Mouse (Mus musculus): ENCODE measurements around the gene Cdh12.

Gene Cdh12

DNA sequence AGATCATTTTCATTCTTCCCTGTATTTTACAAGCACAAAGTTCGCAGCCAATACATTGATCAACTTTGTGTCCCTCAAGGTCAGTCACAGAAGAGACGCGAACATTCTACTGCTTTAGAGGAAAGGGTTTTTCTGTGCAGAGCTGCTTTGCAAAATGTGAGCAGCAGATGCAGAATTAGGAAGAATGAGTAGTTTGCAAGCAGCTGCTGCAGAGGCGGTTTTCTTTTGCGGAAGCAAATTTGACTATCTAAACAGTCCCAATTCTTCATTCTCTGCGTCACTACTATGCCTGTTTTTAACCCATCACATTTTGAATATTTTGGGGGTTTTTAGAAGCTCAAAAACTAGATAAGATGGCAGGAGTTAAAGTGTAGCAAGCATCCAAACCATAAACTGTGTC is 956.1 kb downstream of the Cdh12 start:
- DNase-seq = no peak

DNA sequence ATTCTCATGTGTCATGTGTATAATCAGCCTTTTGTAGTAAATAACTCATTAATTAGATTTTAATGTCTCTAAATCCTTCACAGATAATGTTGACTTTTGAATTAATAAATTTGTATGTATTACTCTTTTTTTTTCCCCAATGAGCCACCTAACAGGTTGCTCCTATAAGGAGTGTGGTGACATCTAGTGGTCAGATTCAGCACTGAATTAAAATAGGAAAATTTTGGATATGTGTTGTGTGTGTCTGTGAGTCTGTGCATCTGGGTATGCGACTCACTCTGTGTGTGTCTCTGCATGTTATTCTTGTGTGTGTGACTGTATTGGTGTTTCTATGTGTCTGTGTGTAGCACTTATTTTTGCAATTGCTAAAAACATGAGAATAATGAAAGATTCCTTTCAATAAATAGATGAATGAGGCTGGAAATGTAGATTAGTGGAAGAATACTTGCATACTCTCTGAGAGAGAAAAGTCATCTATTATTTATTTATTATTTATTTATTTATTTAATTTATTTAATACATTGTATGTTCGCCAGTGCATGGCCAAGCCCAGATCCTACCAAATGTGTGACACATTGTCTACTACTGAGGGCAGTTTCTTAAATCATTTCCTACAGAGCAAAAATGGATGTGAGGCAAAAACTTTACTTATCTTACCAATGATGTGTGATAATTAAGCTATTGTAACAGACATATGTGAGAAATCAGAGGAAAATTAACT is 958.4 kb downstream of the Cdh12 start:
- DNase-seq = no peak

DNA sequence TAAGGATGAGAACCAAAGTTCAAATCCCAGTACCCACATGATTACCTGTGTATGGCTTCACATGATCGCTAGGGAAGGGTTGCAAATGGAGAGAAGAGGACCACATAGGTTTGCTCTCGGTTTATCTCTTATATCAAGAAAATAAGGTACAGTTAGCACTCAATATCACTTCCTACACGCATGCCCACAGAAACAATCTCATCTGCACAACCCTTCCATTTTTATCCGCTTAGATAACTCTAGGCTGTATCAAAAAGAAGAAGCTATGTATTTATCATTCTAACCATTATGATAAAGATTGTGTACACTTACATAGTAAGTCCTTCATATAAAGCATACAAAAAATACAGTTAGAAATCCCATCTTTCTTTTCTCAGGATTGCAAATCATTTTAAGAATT is 988.3 kb downstream of the Cdh12 start:
- DNase-seq = no peak

DNA sequence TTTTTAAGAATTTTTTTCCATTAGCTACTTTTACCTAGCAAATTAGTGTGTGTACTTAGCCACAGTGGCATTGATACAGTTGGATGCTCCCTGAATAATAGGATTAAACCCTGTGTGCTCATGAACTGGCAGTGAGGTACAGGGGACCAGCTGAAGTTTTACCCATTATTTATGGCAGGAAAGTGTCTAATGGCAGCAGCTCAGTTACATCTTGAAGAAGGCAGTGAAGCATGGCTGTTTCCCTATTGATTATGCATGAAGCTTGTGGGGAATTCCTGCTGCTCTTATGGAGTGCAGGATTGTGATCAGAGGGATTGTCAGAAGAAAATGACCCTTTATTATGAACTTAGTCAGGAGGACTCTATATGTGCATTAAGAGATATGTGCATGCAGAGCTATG is 988.9 kb downstream of the Cdh12 start:
- DNase-seq = no peak

DNA sequence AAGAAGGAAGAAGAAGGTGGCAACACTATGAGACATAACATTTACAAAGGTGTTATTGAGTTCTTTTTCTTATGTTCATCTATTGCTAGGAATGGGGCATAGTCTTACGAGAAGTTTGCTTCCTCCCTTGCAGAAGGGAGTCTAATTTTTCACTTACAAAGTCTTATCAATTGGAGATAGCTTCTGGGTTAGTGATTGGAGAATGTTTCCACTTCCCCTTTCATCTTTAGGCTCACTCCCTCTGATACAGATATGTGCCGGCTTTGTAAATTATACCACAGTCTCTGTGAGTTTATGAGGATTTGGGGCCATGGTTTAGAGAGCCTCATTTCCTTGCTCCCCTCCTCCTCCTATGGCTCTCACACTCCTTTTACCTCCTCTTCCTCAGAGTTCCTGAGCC is 1009.0 kb downstream of the Cdh12 start:
- no peak for DNase-seq

DNA sequence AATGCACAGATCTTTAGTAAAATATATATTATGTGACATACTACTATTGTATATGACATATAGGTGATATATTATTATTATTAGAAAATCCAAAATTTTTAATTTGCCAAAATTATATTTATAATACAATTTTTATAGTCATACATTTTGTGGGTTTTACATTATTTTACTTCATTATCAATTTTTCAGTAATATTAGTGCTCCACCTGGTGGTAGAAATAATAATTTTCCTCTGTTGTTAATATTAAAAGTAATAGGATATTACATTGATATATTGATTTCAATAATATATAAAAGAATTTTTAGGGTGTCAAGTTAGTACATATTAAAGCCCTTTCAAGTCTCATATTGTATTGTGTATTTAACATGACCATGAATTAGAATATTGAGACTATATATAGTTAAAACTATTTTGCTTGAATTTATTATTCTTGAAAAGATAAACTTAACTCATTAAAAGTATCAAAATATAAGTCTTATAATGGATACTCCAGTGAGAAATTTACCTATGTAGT is 1070.3 kb downstream of the Cdh12 start:
- DNase-seq = no peak

DNA sequence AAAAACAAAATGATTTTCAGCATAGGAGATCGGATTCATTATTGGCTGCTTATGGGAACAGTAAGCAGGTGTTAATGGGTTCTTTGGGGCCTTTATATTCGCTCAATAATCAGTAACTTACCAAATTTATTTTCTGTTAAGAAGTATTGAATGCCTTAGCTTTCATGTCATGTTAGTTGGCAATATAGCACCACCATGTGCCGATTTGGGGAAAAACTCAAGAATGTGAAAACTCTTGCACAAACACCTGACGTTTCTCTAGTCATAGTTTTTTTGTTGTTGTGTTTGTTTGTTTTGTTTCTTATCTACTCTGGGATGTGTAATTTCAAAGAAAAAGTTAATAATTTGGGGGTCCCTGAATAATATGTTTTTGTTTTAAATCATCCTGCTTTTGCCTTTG is 1081.7 kb downstream of the Cdh12 start:
- no peak for DNase-seq

DNA sequence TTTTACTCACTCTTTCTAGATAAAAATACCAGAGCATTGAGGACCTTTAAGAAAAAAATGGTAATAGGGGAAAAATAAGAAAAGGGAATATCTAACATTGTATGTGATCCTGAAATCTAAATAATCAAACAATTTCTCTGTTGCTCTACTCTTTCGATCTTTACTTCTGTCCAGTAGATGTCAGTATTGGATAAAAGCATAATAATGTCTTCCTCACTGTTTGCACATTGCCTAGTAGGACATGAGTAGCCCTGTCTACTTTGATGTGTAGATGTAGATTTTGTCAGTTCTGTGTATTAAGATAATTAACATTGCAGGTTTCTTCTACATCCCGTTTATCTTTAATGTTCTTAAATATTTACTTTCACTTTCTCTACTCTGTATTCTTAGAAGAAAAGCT is 1087.8 kb downstream of the Cdh12 start:
- DNase-seq = no peak

DNA sequence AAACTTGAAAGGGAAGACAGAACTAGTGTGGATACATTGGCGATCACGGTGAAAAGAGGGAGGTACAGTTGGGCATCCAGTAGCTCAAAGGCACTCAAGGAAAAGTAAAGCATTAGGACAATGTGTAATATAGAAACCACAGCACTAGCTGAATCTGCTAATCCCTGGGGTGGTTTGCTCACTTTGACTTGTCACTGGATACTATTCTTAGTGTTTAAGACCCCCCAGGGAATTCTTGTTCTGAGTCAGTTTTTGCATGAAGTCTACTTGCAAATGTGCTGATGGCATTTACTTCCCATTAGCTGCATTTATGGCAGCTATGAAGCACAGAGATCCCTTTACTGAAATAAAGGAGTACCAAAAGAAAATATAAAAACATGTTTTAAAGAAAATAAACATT is 1095.7 kb downstream of the Cdh12 start:
- no peak for DNase-seq

DNA sequence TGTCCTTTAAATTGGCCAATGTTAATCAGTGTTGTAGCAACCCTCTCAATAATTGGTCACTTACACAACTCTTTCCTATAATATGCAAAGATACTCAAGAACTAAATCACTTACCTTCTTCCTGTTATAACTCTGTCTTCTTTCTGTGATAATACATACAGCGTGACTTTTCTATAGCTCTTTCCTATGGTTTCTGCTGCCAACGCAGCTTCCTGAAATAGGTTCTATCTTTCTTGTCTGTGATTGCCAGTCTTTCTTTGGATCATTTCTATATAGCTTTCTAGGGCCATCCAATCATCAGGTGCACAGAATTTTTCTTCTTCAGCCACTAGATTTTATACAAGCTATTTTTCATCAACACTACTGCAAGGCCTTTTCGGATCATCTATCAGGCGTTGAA is 1106.9 kb downstream of the Cdh12 start:
- no peak for DNase-seq

DNA sequence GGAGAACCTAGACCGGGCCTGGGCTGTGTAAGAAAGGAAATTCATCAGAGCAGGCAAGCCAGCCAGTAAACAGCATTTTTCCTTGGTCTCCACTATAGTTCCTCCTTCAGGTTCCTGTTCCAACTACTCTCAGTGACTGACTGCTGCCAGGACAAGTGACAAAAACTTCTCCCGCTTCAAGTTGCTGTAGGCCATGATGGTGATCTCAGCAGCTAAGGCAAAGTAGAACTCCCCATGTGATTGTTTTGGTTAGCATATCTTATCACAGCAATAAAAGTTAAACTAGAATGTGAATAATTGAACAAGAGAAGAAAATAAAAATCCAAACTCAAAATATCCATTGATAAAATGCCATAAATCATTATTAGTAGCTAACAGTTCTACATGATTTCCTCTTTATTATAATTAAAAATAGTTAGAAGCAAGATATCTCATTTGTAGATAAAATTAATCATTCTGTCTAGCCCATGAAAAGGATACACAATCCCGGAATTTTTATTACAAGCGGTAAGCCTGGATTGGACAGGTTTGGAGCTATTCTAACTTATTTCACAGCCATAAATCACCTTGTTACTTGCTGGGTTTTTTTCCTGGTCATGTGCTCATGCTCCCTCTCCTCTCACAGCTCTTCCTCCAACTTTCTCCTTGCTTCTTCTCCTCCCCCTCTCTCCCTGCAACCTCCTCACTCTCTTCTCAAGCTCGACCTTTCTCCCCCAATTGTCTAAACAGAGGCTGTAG is 1117.4 kb downstream of the Cdh12 start:
- DNase-seq = no peak

DNA sequence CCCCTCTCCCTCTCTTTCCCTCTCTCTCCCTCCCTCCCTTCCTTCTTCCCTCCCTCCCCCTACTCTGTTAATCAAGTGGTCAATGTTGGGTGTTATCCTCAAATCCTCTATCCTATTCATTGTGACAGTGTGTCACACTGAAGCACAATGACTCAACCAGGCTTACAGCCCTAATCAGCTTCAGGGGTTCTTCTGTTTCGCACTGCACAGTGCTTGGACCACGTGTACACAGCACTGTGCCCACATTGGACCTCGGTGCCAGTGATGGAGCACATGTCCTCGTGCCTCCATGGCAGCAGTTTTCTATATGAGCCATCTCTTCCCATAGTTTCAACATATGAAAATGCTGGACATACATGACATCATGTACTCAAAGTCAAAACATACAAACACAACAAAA is 1155.4 kb downstream of the Cdh12 start:
- DNase-seq = no peak

Data from cerebellum, adult 18-20 months (tissue).